Mouse (Mus musculus) telencephalon, adult 2 months (tissue): Measurements from ENCODE around the gene Nsf.
"Not testable (repeated sequence)": the region's sequence is repeated elsewhere in the genome, so short reads cannot be mapped to it uniquely, and the experiment has no call there.

Experiments used
- DNase-seq: peaks from one replicate; pipeline ENCODE4 v3.0.0-alpha.2; 2011; ENCODE audit warnings: low read depth, low spot score

Nsf gene

DNA sequence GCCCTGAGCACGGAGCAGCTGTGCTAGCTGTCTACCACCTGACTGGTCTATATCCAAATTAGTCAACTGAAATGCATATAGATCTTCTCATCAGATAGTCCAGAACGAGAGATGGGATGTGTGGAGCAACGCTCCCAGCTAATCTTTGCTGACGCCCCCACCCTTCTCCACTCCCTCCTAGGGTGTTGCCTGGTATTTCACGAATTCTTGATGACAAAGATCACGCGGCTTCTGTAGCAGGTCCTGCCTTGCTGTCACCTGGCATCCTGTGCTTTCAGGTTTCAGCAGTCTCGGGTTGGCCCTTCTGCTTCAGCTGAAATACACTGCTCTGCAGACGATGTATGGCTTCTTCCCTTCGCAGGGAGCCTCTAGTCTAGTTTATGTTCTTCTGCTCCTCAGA lies 61.0 kb downstream of the Nsf start:
- DNase-seq, result no peak

DNA sequence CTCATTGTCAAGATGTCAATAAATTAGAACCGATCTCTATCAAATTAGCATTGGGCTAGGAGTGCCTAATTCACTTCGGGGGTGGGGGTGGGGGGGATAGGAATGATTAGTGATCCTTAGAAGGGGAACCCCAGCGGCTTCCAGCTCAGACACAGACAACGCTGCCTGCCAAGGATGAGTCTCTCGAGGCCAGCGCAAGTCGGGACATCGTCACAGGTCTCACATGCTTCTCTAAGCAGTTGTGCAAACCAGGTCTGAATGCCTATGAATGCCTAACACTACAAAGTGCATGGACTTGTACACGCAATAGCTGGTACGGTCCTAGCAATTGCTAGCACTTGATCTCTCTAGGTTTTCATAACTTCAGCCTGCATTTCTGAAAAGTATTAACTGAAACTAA lies 62.1 kb downstream of the Nsf start:
- DNase-seq, result no peak

DNA sequence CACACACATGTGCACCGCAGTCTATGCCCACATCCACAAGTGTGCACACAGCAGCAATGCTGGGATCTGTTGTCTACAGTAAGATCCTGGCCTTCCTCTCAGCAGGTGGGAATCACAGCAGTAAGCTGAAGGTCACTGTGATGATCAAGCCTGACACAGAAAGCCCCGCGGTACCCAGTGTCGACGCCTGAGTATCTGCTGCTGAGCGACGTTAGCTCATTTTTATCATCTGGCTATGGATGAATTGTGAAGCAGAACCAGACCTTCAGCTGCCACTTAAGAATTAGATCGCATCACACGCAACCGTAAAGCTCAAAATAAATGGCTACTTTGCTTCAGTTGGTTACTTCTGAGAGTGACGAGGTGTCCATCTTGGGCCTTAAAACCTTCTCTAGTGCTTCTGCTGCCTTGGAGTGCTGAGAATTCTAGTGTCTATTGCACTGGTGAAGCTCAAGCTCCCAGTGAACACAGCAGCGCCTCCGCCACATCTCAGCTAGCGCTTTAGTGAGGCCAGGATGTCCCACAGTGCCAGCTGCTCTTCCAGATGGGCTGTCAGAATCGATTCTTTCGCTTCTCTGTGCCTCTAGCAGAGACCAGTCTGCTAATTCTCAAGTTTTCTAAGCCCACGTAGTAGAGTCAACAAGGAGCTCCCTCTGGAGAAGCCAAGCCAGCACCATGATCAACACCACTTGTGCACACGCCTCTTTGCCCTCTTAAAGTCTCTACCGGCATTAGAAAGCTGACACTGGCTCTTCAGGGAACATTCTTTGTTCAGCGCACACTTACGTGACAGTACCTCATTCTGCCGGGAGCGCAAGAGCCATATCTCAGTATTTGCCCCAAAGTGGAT lies 63.3 kb downstream of the Nsf start:
- peak; percentile 77 for DNase-seq

DNA sequence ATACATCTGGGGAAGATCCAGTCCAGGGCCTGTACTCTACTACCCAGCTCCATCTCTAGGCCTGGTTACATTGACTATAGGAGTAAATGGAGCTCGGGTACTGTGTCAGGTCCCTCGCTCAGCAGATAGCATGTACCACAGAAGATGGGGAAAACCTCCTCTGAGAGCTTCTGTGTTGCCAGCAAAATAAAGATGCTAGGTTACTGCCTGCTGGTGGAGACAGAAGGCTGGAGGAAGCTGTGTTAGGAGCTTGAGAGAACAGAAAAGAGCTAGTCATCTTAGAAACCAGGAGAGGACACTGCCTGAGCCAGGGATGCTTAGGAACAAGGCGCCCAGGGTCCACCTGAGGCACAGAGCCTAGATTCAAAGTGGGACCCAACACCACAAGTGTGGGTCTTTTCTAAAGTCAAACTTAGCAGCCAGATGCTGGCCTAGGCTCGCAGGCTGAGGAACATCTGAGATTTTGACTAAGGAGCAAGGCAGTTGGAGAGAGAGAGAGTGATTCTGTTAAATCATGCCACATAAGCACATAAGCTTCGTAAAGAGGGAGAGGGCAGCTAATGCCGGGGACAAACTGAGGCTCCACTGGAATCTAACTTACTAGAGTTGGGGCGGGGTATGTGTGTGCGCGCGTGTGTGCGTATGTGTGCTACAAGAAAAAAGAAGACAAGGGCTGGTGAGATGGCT lies 66.0 kb downstream of the Nsf start:
- DNase-seq, result peak; percentile 41

DNA sequence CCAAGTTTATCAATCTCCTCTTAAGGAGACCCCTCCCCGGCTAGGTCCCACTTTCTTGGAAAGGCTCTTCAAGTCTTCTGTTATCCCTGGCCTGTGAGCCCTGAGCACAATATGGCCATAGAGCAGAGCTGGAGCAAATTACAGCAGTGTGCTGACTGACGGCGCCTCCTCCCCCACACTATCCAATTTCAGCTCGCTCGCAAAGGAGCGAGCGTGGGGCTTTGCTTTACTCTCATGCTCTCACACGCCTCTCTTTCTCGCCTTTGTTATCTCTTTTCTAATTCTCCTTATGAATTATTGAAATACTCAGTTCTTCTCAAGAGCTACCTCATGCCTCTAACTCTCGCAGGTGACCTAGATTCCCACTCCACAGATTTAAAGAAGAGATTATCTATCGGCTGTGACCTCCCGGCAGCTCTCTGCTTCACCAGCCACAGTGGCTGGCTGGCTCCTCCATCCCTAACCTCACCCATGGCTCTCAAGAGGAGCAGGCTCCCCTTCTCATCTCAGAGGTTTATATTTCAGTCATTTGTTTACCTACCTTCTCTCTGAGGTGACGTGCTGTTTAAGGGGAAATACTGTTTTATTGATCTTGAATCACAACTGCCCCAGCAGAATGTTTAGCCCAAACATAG lies 69.0 kb downstream of the Nsf start:
- peak; percentile 59 for DNase-seq

DNA sequence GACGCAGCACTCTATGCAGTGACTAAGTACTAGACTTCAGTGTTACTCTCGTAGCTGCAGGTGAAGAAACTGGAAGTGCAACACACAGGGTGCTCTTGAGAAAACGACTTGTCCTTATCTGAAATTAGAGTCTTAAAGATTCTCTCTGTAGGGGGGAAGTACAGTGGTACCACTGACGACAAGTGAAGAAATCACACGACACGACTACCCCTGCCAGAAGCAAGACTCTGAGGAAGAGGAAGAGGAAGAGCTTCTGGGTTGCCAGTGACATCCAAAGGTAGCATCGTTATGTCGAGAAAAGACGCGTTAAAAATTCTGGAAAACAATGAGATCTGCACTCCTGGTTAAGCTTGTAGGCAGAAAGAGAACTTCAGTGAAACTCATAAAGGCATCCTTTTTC lies 70.1 kb downstream of the Nsf start:
- DNase-seq, result no peak

DNA sequence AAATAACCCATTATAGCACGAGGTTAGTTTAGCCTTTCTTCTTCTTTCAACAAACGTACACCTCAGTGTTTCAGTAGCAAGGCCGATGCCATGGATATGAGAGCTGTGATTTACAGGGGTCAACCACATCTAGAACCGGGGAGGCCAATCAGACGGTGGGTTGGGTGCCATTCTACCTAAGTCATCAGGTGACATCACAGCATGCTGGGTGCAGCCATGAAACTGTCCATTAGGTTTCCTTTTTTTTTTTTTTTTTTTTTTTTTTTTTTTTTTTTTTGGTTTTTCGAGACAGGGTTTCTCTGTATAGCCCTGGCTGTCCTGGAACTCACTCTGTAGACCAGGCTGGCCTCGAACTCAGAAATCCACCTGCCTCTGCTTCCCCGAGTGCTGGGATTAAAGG lies 74.4 kb downstream of the Nsf start:
- not testable (repeated sequence) for DNase-seq

DNA sequence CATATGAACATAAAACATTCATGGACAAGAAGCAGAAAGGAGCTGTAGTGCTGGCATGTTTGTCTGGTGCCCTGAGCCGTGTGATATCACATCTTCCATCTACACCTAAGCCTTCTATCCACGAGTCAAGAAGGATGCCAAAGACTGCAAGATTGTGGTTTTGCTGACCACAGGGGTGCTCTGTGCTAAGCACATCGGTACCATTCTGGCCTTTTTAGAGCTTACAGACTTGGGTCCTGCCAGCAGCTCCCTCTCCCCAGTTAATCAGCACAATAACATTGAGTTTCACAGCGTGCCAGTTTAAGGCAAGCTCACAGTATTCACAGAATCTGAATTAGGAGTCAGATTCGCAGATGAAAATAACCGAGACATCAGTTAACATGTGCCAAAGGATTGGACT lies 75.4 kb downstream of the Nsf start:
- DNase-seq, result no peak

DNA sequence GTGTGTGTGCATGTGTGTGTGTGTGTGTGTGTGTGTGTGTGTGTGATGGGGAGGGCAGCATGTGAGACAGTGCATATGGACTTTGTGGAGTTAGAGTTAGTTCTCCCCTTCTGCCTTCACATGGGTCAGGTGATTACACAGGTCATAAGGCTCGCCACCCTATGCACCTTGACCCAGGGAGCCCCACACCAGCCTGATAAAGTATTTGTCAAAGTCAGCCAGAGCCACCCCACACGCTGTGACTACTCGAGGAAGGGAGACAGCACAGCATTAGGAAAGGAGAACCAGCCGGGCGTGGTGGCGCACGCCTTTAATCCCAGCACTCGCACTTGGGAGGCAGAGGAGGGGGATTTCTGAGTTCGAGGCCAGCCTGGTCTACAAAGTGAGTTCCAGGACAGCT lies 83.5 kb downstream of the Nsf start:
- DNase-seq, result no peak

DNA sequence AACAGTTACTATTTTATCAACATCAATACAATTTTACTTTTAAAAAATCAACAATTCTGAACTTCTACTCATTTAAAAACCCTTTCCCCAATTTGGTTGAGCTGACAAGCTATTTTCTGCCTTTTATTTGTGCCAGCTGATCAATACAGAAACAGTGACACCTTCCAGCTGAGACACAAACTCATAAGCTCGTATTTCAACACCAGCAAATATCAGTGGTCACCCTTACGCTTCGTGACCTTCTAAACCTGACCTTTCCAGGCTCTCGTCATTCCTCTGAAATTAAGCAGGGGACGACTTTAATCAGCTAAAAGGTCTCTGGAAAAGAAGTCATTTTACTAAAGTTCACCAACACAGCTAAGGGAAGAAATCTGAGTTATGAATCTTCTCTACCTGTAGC lies 86.2 kb downstream of the Nsf start:
- no peak for DNase-seq

DNA sequence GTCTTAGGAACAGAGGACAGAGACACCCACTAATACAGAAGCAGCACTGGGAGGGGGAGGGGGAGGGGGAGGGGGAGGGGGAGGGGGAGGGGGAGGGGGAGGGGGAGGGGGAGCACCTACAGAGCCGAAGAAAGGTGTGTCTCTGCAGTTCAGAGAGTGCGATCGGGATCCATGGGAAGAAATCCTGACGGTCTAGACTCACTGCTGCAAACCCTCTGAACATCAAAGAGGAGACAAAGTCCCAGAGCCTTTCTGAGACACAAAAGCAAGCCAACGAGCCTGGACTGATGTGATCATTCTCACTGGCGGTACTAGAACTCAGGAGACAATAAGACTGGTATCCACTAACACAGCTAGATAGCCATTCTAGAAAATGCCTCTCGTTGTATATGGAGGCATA lies 88.5 kb downstream of the Nsf start:
- DNase-seq, result no peak

DNA sequence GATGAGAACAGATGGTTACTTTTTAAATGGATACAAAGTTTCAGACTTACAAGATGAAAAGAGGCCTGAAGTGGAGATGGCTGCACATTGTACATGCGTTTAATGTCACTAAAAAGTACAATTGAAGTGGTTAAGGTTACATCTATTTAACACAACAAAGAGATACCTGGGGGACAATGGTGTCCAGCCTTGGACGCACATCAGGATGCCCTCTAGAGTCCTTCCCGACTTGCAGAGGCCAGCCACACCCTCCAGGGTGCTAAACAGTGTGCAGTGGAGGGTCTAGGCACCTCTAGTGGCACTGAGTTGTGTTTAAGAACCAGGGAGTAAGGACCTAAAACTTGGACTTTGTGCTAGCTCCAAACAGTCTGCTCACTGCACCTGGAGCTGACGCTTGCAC lies 89.4 kb downstream of the Nsf start:
- DNase-seq, result no peak

DNA sequence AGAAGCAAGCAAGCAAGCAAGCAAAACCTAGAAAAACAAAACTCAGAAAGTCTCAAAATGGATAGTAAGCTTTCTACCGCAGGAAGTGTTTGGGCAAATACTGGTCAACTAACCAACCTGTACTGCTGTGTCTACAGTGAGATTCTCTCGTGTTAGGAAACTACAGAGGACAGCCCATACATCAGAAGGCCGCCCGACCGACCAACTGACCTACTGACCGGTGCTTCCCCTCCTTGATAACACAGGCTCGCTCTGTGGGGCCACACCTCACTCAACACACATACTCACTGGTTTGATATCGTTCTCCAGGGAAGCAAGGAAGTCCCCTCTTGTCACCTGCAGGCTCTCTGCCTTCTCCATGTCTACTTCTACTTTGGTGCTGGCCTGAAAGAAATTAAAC lies 90.9 kb downstream of the Nsf start:
- no peak for DNase-seq

DNA sequence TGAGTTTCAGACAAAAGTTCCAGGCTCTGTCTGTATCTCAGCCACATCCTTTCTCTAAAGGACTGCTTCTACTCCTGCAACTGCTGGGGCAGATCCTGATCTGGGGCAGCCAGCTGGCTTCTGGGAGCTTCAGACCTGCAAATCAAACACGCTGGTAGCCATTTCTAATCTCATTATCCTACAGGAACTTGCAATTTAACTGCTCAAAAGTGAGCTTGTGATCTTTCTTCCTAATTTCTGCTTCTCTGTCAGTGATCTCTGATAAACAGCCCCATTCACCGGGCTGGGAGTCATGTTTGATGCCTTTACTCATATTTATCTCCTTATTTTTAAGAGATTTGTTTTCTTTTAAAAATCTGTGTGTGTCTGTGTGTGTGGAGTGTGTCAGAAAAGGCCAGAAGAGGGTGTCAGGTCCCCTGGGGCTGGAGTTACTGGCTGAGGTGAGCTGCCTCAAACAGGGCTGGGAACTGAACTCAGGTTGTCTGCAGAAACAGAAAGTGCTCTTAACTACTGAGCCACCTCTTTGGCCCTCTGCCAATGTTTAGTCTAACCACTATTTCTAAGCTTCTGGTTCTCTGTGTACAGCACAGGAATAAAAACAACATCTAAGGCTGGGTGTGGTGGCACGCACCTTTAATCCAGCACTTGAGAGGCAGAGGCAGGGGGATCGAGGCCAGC lies 93.8 kb downstream of the Nsf start:
- no peak for DNase-seq

DNA sequence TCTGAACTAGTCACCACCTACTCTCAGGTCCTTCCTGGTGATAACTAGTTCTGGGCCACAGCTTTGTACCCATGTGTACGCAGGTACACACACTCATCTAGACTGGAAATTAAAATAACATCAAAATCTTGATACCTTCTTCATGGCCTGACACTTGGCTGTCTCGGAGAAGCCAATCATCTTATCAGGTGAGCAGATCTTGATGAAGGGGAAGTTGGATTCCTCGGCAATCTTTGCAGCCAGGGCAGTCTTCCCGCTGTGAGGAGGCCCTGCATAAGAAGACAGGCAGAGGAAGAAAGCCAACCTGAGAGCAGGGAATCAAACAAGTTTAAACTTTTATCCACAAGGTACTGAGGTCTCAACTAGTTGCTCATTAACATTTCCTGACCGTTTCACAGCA lies 95.1 kb downstream of the Nsf start:
- no peak for DNase-seq

DNA sequence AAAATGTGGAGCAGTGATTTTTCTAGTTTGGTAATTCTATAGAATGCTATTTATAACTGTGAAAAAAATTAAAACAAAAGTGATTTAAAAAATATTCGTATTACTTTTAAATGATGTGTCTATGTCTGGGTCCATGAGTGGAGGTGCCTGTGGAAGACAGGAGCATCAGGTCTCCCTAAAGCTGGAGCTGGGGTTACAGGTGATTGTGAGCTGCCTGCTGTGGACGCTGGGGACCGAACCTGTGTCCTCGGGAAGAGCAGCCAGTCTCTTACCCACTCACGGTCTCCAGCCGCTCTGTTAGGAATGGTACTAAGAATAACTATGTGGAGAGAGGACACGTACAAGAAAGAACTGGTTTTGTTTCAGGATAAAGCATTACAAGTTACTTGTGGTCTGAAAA lies 97.2 kb downstream of the Nsf start:
- no peak for DNase-seq

DNA sequence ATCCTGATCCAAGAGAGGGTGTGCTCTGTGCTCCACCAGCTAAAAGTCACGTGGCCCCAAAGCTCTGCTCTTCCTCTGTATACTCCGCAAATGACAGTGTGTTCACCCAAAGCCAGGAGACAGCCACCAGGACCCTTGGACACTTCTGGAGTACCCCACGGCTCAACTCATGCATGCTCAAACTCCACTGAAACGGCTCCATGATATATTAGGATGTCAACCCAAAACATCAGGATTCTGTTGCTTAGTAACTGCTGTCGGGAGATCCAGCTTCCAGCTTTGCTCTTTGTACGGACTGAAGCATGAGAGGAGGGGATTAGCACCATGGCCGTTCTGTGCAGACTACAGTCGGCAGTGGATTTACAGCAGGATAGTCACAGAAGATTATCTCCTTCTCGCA lies 99.6 kb downstream of the Nsf start:
- DNase-seq, result no peak

DNA sequence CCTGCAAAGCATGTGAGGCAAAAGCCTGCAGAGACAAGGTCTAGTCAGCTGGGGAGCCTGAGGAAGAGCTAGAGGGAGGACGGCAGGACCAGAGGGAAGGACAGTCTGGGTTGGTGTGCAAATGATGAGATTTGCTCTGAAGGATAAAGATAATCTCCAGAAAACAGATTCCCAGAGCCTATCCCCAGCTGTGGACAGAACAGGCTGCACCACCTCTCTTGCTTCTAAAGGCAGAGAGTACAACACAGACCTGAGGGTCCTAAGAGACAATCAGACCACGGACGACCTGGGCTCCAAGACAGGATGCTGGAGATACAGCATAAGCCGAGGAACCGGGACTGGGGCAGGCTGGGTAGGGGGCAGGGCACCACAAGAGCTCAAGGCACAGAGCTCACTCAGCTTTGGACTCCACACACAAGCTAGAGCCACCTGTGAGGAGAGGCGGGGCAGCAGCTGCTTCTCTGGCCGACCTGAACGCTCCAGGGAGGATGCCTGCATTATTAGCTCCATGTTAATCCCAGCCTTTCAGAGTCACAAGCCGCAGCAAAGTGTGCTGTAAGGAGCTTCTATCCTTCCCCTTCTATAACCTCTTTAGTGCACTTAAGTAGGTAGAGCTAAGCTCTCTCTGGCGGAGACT lies 100.5 kb downstream of the Nsf start:
- no peak for DNase-seq

DNA sequence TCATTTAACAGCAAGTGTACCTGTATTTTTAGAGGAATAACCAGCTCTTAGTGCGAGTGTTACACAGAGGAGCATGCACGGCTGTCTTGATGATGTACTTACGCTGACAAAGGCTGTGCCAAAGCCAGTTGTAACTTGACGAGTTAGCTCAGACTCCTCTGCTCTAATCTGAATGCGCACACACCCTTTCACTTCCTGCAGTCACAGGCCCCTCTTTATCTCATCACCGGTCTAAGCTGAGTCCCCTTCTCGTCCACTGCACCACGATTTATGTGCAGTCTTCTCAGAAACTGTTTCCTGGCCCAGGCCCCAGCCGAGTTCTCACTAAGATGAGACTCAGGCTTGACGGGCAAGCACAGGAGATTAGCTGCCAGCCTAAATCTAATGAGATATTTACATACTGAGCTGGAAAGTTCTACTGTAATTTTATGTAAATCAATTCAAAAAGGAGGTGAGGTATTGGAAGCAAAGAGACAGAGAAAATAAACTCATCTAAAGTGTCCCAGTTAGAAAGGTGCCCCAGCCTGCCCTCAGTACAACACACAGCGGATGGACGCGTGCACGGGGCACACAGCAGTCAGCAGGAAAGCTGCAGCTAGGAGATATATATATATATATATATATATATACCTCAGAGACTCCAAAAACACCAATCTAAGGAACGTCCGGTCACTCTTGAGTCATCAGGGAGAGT lies 101.1 kb downstream of the Nsf start:
- no peak for DNase-seq

DNA sequence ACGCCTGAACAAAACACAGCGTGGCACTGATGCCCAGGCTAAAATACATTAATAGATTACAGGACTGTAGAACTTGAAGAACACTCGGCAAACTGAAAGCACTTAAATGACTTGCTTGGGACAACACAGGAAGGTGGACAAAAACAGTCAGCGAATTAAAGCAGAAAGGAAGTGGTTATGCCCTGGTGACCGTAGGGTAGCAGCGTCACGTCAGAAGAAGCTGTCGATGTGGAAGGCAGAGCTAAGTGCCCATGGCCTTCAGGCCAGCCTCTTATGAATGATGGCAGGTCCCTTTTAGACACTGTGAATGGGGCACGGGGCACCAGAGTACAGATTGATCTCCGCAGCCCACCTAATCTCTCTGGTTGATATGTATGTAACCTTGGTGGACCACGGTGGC lies 105.6 kb downstream of the Nsf start:
- no peak for DNase-seq

DNA sequence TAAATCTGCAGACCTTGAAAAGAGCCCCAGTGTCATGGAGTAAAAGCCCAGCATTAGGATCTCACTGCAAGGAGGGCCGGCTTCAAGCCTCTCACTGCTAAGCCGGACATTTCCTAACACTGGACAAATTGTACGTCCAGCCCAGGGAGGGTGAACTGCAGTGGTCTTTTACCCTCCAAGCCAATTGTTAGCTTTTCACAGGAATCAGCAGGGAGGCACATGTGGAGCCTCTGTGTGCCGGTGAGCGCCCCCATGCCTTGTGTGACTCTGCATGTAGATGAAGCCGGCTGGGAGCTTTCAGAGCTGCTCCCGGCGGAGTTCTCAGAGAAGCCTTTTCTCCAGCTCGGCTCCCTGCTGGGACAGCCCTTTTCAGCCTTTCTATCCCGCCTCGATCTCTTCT lies 113.0 kb downstream of the Nsf start:
- no peak for DNase-seq
